Mouse (Mus musculus): ENCODE measurements around the gene Kif15. TPM values are rescaled to one million over a fixed set of nuclear protein-coding genes. Genes with fewer than 3 reads are reported as not detected.

Kif15 gene
- polyA plus RNA-seq, 1 experiment from 2014 or later: 22.2 TPM

DNA sequence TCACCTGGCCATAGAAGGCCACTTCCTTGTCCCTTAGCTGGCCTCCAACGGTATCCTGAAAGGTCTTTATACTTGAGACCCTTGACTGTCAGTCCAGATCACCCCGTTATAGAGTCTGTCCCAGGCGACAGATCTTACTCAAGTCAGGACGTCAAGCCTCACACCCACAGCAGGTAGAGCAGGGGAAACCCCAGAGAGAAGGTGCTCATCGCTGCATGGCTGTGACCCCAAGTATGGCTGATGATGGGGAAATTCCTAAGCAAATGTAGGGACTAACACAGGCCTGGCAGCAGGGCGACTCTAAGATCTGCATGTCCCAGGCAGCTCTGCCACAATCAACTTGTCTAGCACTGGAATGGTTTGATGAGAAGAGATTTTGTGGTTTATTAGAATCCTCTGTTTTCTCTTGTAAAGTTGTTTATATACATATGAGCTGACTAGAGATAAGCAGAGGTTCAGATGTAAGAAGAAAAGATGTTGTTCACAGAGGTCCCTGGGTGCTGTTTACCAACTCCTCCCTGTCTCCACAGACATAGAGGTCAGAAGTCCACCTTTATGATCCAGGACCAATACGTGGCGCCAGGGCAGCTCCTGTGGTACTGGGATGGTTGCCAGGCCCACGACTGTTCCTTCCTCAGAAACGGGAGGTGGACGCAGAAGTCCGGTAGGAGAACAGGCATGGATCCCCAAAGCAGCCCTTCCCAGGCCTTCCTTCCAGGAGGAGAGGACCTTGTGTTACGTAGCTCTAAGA is 80.8 kb downstream of the Kif15 start:
- Histone ChIP-seq H3K9ac (ENCODE audit: low read length) (no peak overlapping the region), H3K4me3 (ENCODE audit: control insufficient read depth in 1 of 2, insufficient read depth in 1 of 2, low read depth in 1 of 2, low read length in 2 of 2) (no peak overlapping the region), H3K27ac (replicated peaks in 1 of 2; ENCODE audit: control insufficient read depth in 1 of 2, insufficient read depth in 1 of 2, low read depth in 2 of 2, low read length in 2 of 2) (no peak overlapping the region), H3K27me3 (ENCODE audit: control insufficient read depth, insufficient read depth, low read length) (no peaks in the 10 kb centered on the region), H3K36me3 (ENCODE audit: control insufficient read depth, insufficient read depth, low read length) (no peaks in the 10 kb centered on the region), H3K4me2 (ENCODE audit: low read length) (no peak overlapping the region), H3K4me1 (ENCODE audit: control insufficient read depth in 2 of 2, insufficient read depth in 2 of 2, low read length in 2 of 2) (no peaks in the 10 kb centered on the region), H3K9me3 (ENCODE audit: control insufficient read depth, low read length) (no peaks in the 10 kb centered on the region)
- no peak for ATAC-seq (ENCODE audit: insufficient number of reproducible peaks, insufficient read depth, low FRiP score, low read depth)
- 77% methylated on average over 13 of the region's 13 CpGs for WGBS

- ATAC-seq (ENCODE audit: insufficient number of reproducible peaks, insufficient read depth, low FRiP score, low read depth): no peak
Observed at GRCm38 (mm10) chr9:123034426-123034825, 83.6 kb downstream of the Kif15 start, which contains the start of gene Tgm4. Gene Tgm4 (plus strand): TSS chr9:123034726.

DNA sequence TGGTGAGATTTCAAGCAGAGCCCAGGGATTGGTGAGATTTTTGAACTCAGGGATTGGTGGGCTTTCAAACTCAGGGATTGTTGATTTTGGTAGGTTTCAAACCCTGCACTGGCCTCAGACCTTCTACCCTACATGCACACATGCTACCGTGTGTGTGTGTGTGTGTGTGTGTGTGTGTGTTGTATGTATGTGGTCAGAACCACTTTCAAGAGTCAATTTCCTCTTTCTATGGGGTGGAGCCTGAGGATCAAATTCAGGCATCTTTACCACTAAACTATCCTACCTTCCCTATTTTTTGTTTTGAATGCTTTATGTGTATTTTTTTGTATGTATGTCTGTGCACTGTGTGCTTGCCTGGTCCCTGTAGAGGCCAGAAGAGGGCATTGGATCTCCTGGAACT is 96.8 kb downstream of the Kif15 start:
- 79% methylated on average over 1 of the region's 1 CpGs for WGBS
- H3K9ac ChIP-seq (ENCODE audit: low read length): no peak overlapping the region
- no peaks in the 10 kb centered on the region for H3K9me3 ChIP-seq (ENCODE audit: control insufficient read depth, low read length)
- no peaks in the 10 kb centered on the region for H3K4me1 ChIP-seq (ENCODE audit: control insufficient read depth in 2 of 2, insufficient read depth in 2 of 2, low read length in 2 of 2)
- ATAC-seq (ENCODE audit: insufficient number of reproducible peaks, insufficient read depth, low FRiP score, low read depth): no peak
- H3K4me3 ChIP-seq (ENCODE audit: control insufficient read depth in 1 of 2, insufficient read depth in 1 of 2, low read depth in 1 of 2, low read length in 2 of 2): no peak overlapping the region
- no peak overlapping the region for H3K4me2 ChIP-seq (ENCODE audit: low read length)
- H3K27me3 ChIP-seq (ENCODE audit: control insufficient read depth, insufficient read depth, low read length): no peaks in the 10 kb centered on the region
- no peaks in the 10 kb centered on the region for H3K36me3 ChIP-seq (ENCODE audit: control insufficient read depth, insufficient read depth, low read length)
- H3K27ac ChIP-seq (replicated peaks in 1 of 2; ENCODE audit: control insufficient read depth in 1 of 2, insufficient read depth in 1 of 2, low read depth in 2 of 2, low read length in 2 of 2): no peak overlapping the region

More at GRCm38 (mm10) chr9:123034426-123034825, 83.6 kb downstream of the Kif15 start, which contains the start of gene Tgm4:
- Histone ChIP-seq H3K4me1 (ENCODE audit: control insufficient read depth in 2 of 2, insufficient read depth in 2 of 2, low read length in 2 of 2) (no peaks in the 10 kb centered on the region), H3K36me3 (ENCODE audit: control insufficient read depth, insufficient read depth, low read length) (no peaks in the 10 kb centered on the region), H3K9me3 (ENCODE audit: control insufficient read depth, low read length) (no peaks in the 10 kb centered on the region), H3K9ac (ENCODE audit: low read length) (no peak within 1 kb of the TSS), H3K27ac (replicated peaks in 1 of 2; ENCODE audit: control insufficient read depth in 1 of 2, insufficient read depth in 1 of 2, low read depth in 2 of 2, low read length in 2 of 2) (no peak within 1 kb of the TSS), H3K4me3 (ENCODE audit: control insufficient read depth in 1 of 2, insufficient read depth in 1 of 2, low read depth in 1 of 2, low read length in 2 of 2) (no peak within 1 kb of the TSS), H3K4me2 (ENCODE audit: low read length) (no peak within 1 kb of the TSS), H3K27me3 (ENCODE audit: control insufficient read depth, insufficient read depth, low read length) (no peaks in the 10 kb centered on the region)
- 73% methylated on average over 4 of the region's 4 CpGs for WGBS

- H3K9ac ChIP-seq (ENCODE audit: low read length): no peak overlapping the region
- no peak overlapping the region for H3K4me3 ChIP-seq (ENCODE audit: control insufficient read depth in 1 of 2, insufficient read depth in 1 of 2, low read depth in 1 of 2, low read length in 2 of 2)
- no peaks in the 10 kb centered on the region for H3K9me3 ChIP-seq (ENCODE audit: control insufficient read depth, low read length)
- H3K36me3 ChIP-seq (ENCODE audit: control insufficient read depth, insufficient read depth, low read length): no peaks in the 10 kb centered on the region
- ATAC-seq (ENCODE audit: insufficient number of reproducible peaks, insufficient read depth, low FRiP score, low read depth): no peak
- H3K27ac ChIP-seq (replicated peaks in 1 of 2; ENCODE audit: control insufficient read depth in 1 of 2, insufficient read depth in 1 of 2, low read depth in 2 of 2, low read length in 2 of 2): no peak overlapping the region
- no peaks in the 10 kb centered on the region for H3K27me3 ChIP-seq (ENCODE audit: control insufficient read depth, insufficient read depth, low read length)
- H3K4me2 ChIP-seq (ENCODE audit: low read length): no peak overlapping the region
- H3K4me1 ChIP-seq (ENCODE audit: control insufficient read depth in 2 of 2, insufficient read depth in 2 of 2, low read length in 2 of 2): peaks cover 0 to 4% of the 10 kb centered on the region in 2 experiments; a peak in 1 of 4 replicates
Observed at GRCm38 (mm10) chr9:123058724-123059292, 108.0 kb downstream of the Kif15 start.

DNA sequence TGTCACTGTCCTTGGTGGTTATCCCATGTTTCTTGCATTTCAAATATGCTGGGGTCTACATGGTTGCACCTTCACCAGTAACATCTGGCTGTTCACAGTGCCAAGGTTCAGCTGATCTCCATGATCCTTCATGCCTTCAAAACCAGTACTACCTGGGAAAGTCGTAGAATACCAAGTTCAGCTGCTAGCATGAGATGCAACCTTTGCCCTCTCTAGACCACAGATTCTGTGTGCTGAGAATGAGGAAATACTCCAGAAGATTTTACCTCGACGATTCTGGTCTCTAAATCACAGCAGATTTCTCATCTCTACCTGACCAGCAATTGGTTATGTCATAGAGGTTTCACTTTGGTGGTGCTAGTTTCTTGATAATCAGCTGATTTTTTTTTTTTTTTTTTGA is 109.3 kb downstream of the Kif15 start:
- ATAC-seq (ENCODE audit: insufficient number of reproducible peaks, insufficient read depth, low FRiP score, low read depth): no peak
- WGBS: 70% methylated on average over 3 of the region's 3 CpGs
- Histone ChIP-seq H3K27ac (replicated peaks in 1 of 2; ENCODE audit: control insufficient read depth in 1 of 2, insufficient read depth in 1 of 2, low read depth in 2 of 2, low read length in 2 of 2) (no peak overlapping the region), H3K9ac (ENCODE audit: low read length) (no peak overlapping the region), H3K4me3 (ENCODE audit: control insufficient read depth in 1 of 2, insufficient read depth in 1 of 2, low read depth in 1 of 2, low read length in 2 of 2) (no peak overlapping the region), H3K36me3 (ENCODE audit: control insufficient read depth, insufficient read depth, low read length) (no peaks in the 10 kb centered on the region), H3K4me2 (ENCODE audit: low read length) (no peak overlapping the region), H3K4me1 (ENCODE audit: control insufficient read depth in 2 of 2, insufficient read depth in 2 of 2, low read length in 2 of 2) (peaks cover 0 to 4% of the 10 kb centered on the region in 2 experiments; a peak in 1 of 4 replicates), H3K9me3 (ENCODE audit: control insufficient read depth, low read length) (no peaks in the 10 kb centered on the region), H3K27me3 (ENCODE audit: control insufficient read depth, insufficient read depth, low read length) (no peaks in the 10 kb centered on the region)

Other genes with a start within 250 kb of the Kif15 start
- not detected in 2 replicates for gene Topaz1, start 203.7 kb upstream of the Kif15 start, polyA plus RNA-seq (2014; fragmentation: Nextera tagmentation; extraction: Ambion mirVana)
- 6.2 and 6.9 TPM in 2 replicates for gene Tcaim, start 145.5 kb upstream of the Kif15 start, polyA plus RNA-seq (2014; fragmentation: Nextera tagmentation; extraction: Ambion mirVana)
- gene Gm35549, start 107.0 kb upstream of the Kif15 start, polyA plus RNA-seq (2014; fragmentation: Nextera tagmentation; extraction: Ambion mirVana): 0.36 TPM in 1 of 2 replicates, not detected in the other
- gene Zfp445, start 85.0 kb upstream of the Kif15 start, polyA plus RNA-seq (2014; fragmentation: Nextera tagmentation; extraction: Ambion mirVana): 34.8 and 36.7 TPM in 2 replicates
- gene Zkscan7, start 65.4 kb upstream of the Kif15 start, polyA plus RNA-seq (2014; fragmentation: Nextera tagmentation; extraction: Ambion mirVana): 1.1 and 1.5 TPM in 2 replicates
- 10.8 and 11.5 TPM in 2 replicates for gene Zfp105, start 28.0 kb upstream of the Kif15 start, polyA plus RNA-seq (2014; fragmentation: Nextera tagmentation; extraction: Ambion mirVana)
- gene 1110059G10Rik, start within 50 bp of the Kif15 start, polyA plus RNA-seq (2014; fragmentation: Nextera tagmentation; extraction: Ambion mirVana): 28.0 and 30.0 TPM in 2 replicates
- 23.0 and 23.5 TPM in 2 replicates for gene Tmem42, start 70.3 kb downstream of the Kif15 start, polyA plus RNA-seq (2014; fragmentation: Nextera tagmentation; extraction: Ambion mirVana)
- gene Tgm4, start 83.7 kb downstream of the Kif15 start, polyA plus RNA-seq (2014; fragmentation: Nextera tagmentation; extraction: Ambion mirVana): 0.35 and 0.49 TPM in 2 replicates
- gene Zdhhc3, start 162.2 kb downstream of the Kif15 start, polyA plus RNA-seq (2014; fragmentation: Nextera tagmentation; extraction: Ambion mirVana): 36.5 and 36.9 TPM in 2 replicates
- 68.0 and 72.9 TPM in 2 replicates for gene Exosc7, start 162.2 kb downstream of the Kif15 start, polyA plus RNA-seq (2014; fragmentation: Nextera tagmentation; extraction: Ambion mirVana)
- gene Clec3b, start 199.9 kb downstream of the Kif15 start, polyA plus RNA-seq (2014; fragmentation: Nextera tagmentation; extraction: Ambion mirVana): not detected in 2 replicates